Mouse (Mus musculus) spleen, postnatal 4 days (tissue): Measurements from ENCODE around the gene Sobp.
A peak's percentile ranks its signal among the peaks of the same experiment; 100 is the strongest.

Experiments used
- DNase-seq, 2 experiments: peaks; one replicate each; pipeline ENCODE4 v3.0.0; 2022; ENCODE audit warnings: low spot score in 2 of 2

The Sobp gene

DNA sequence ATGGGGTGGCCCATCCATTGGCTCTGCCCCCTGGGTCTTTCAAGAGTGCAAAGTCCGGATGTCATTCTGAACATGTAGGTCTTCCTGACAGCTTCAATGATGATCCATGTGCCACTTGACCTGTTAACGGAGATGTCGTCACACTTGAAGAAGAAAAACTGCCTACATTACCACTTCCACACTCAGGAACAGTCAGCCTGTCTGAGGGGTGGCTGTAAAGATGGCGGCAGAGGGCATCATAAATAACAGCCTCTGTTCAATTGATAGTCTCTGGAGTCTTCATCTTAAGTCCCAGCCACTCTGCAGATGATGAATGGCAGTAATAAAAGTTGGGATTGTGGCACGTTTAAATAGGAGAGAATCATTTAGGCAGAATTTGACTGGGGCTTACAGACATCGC is 87.4 kb downstream of the Sobp start:
- no peak for DNase-seq

DNA sequence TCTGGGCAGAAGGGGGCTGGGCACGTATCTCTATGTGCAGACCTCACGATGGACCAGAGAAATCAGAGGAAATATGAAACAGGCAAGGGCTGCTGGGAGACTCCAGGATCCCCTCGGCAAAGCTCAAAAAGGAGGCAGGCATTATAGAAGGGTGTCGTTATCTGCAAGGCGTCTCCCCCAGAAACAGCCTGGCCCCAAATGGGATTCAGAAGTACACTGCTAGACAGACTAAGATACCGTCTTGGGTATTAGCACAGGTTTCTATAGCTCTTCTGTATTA is 90.3 kb downstream of the Sobp start:
- DNase-seq, result no peak

DNA sequence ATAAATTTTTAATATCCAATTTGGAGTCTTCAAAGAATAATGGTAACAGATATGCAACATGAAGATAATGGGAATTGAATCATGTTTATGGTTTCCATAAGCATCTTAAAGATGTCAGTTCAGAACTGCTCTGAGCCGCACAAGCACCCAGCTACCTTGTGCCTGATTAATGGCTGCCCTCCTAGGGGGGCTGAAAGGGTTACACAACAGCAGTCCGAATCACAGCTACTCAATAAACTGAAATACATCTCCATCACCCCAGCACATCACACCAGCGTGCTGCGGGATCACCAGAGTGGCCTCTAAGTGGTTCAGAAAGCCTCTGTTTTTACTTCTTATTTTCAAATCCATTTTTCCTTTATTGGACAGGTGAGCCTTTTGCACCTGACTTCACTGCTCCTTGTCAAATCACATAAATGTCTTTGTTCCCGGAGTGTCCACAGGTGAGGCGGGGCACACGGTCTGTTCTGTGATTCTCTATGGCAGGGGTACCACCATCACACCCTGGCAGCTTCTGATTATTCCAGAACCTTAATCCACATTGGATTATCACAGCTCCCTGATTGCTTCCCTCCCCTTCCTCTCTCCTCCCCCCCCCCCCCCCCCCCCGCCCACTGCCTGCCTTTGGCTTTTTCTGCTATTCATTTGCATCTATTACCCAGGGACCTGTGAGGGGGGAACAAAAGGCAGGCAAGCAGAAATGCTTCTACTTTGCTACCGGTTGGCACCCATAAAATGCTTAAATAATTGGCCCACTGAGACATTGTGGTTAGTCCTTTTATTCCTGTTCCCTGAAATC is 90.8 kb downstream of the Sobp start:
- no peak for DNase-seq

DNA sequence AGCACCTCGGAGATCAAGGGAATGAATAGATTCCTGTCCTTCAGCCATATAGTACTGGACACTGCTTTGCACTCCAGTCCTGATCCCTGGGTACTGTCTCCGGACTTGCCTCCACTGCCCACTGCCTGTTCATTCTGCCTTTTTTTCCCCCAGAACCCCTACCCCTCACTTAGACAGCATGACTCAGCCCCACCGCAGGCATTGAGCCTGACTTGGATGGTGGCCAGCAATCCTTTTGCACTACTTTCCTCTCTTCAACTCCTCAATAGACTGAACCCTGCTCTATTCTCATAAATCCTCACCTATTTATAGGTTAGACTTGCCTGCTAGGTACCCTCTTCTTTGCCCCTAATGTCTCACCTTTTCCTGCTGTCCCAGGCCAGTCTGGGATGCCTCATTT is 93.0 kb downstream of the Sobp start:
- no peak for DNase-seq

DNA sequence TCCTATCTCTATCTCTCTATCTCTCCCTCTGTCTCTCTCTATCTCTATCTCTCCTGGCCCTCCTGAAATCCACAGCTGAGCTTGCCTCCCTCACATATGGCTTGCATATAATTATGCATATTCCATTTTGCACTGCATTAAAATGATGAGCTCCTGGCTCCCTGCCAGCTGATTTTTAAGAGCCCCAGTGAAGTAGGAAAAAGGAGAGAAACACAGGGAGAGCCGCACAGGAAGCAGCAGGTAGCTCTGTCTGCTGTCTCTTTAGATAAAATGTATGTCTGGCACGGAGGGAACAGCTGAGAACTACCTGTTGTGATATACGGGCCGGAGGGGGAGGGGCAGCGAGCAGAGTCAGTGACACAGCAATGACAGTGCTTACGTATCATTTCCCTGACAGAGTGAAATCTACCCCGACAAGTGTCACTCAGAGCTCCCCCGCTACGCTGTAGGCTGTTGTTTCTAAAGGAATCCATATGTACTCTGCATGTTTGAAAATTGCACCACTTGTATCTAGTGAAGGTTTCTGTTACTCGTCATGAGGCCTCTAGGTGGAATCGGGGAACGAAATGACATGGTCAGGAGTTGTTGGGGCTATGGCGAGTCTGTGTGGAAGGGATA is 98.7 kb downstream of the Sobp start:
- DNase-seq, result no peak

DNA sequence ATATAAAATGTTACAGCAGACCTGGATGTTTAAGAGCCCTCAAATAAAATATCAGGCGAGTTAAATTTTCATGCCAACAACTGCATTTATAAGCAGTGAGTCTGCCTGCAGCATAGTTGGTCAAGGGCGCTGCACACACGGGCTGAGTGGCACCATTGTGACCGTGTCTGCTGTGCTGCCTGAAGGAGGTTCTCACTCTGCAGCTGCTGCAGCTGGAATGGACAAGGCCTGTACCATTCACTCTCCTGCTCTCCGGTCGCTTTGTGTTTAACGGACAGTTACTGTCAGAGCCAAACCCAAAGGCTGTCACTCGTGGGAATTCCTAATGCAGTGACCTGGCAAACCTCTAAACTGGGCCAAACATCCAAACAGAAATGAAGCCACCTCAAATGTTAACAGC is 101.0 kb downstream of the Sobp start:
- DNase-seq, result no peak

DNA sequence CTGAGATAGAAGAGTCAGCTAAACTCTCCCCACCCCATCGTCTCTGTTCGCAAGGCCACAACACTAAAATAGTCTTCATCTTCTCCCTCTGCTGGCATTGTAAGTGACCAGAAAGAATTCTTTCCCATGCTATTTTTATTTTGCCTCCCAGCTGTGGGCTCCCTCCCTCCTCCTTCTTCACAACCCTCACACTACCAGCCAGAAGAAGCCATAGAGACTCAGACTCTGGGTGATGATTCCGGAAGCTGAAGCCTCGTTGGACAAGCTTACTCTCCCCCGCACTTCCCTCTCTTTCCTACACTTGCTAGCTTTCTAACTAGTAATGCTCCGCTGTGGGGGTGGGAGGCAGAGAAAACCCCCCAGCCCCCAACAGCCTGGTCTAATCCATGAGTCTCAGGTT is 103.4 kb downstream of the Sobp start:
- no peak for DNase-seq

DNA sequence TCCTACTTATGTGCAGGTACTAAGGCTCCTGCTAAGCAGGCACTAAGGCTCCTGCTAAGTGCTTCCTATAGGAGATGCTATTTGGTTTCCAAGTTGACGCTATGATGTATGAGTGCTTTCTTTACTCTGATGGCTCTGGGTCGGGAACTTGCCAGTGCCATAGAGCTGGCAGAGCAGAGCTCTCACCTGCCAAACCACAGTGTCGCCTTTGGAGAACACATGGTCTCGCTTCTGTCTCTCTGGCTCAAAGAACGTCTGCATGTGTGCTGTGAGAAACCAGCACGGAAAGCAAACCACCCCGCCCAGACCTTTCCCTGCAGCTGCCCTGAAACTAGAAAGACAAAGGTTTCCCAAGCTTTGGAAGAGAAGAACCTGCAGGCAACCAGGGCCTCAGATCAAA is 109.0 kb downstream of the Sobp start:
- no peak for DNase-seq

DNA sequence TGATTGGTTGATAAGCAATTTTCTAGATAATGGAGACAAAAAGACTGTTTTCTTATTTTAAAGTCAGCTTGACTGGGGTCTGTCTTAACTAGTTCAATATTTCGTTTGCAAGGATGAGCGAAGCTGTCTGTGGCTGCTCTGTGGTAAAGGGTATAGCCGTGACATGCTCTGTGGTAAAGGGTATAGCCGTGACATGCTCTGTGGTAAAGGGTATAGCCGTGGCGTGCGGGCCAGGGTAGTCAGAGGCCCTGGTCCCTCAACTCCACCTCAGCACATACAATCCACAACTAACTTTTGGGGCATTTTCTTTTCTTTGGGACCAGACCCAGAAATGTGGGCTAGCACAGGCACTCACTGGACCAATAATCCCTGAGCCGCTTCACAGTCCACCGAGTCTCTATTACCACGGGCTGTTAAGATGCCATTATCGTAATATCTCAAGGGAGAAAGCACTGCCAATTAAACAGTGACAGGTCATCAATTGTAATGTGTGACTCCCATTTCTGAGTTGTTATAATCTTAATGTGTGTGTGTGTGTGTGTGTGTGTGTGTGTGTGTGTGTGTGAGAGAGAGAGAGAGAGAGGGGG is 112.7 kb downstream of the Sobp start:
- DNase-seq, result no peak

DNA sequence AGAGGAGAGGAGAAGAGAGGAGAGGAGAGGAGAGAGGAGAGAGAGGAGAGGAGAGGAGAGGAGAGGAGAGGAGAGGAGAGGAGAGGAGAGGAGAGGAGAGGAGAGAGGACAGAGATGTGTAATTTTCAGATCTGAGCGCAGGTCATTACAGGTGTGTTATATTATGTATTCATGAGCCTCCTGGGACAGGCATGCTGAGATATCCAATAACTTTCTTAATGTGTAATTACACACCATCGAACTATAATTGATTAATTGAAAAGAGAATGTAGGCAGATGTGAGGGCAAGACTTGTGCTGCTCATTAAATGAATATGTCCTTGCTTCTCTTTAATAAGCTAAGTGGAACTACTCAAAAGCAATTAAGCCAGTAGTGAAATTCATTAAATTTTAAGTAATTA is 118.9 kb downstream of the Sobp start:
- DNase-seq, result no peak

DNA sequence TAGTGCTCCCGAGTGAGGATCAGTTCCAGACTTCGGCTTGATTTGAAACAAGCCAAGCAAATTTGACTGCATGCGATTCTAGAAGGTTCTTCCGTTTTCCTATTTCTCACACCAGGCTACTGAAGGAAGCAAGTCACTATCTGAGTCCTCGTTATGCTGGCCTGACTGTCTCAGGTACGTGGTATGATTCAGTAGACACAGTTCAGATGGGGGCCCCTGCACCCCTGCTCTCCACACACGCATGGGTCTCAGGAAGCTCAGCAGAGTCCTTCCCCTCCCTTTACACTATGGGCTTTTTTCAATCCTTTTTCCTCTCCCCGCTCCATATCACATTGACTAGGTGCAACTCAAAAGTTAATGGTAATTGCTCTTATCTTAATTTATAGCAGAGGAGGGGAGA is 119.6 kb downstream of the Sobp start:
- DNase-seq, result no peak

DNA sequence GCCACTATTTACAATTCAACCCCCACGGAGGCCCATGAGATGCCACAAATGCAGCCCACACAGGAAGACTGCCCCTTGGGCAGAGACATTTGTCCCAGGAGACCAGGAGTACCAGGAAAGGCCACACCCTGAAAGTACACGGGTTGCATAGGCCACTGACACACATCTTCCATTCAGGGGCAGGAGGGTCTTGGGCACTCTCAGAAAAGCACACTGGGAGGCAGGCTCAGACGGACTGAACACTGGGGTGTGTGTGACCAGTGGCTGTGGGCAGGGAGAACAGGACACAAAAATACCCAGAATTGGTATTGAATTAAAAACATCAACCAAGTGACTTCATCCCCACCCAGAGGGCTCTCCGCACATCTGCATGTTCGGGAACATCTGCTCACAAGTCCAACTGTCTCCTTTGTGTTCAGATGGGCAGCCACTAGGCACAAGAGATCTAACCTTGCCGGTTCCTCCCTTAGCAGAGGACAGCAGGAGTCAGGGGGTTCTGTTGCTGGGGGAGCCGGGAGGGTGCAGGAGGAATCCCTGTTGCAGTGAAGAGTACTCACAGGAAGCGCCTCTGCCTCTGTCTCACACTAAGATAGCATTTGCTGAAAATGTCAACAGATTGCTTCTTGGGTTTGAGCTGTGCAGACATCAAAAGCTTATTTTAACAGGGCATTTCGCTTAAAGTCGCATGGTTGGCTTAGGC is 120.3 kb downstream of the Sobp start:
- no peak for DNase-seq

DNA sequence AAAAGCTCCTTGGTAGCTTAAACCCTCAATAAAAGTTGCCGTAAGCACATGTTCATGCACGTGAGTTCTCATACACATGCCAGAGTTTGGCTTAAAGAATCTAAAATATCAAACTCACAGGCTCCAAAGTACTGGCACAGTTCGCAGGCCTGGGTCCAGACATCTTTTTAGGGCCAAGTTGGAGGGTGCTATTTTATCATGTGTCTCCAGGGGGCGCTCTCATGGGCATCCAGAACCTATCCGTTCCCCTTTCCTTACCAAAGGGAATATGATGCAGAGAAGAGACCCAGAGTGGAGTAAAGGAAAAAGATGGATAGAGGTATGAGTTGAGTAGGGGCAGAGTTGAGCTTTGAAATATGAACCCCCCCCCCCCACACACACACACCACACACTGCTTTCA is 121.9 kb downstream of the Sobp start:
- DNase-seq, result no peak

DNA sequence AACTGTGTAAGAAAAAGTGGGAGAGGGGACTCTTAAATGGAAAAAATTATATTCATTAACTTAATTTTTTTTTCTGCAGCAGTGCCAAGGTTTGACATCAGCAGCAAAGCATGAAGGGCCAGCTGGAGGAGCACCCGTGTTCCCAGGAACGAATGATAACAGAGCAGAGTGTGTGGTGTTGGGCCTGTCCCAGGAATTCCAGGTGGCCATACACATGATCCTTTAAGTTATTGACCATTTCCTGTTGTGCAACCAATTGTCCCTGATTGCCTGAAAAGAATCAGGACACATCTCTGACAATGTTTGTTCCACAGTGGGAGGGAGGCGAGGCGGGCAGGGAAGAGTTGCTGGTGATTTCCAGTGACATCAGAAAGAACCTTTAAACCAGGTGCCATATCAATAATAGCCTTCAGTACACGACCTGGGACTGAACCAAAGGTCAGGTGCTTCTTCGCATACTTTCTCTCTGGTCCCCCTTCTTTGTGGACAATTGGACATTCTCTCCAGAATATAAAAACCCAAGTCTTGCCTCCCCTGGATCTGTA is 126.5 kb downstream of the Sobp start:
- DNase-seq, result no peak

DNA sequence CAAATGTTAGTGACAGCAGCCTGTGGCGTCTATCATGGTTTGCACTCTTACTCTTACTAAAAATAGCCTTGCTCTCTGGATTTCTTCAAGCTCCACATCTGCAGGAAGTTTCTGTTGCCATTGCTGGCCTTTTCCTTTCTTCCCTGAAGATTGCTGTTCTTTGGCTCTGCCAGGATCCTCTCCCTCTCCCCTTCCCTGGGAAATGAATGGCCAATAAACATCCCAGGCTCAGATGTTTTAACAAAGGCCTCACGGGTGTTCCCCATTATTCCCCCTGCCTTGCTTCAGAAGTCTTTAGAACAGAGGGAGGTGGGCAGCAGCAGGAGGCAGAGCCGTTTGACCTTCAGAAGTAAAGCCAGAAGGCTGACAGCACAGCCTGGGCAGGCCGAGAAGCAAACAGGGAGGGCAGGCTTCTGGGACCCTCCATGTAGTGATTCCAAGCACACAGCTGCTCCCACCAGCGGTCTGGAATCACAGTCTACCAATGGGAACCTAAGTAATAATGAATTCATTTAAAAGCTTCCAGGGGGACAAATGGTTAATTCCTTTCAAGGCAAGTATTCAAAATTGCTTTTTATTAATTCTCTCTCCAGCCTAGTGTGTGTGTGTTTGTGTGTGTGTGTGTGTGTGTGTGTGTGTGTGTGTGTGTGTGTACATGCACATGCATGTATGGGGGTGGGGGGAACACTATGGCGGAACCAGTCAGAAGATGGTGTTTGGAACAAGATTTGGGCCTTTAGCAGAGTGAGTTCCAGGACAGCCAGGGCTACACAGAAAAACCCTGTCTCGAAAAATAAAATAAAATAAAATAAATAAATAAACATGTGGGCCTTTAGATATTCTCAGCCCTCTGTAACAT is 130.8 kb downstream of the Sobp start:
- DNase-seq, result no peak

DNA sequence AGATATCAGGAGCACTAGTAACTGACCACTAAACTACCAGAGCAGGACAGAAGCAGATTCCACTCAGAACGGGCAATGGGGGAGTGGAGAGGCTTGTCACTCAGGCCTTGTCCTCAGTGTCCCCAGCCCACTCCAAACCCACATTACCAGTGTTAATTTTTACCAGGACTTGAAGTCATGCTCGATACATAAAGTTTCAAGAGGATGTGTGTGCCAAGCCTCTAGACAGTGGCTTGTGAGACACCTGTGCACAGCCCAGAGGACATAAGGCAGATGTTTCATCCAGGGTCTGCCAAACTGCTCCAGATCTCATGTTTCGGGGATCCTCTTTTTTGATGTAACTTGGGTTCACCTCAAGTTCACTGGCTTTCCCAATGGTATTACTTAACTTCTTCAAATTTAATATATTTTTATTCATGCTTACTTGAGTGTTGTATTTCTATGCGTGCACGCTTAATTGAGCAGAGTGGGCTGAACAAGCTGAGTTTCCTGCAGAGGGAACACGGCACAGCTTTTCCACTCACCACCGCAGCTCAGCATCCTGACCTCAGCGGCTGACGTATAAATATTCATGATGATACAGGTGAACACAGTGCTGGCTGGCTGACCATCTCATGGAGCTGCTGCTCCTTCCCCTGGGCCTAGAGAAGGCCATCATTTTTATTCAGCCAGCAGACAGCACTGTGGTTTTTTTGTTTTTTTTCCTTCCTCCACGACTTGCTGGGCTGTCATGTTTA is 131.6 kb downstream of the Sobp start:
- DNase-seq, result no peak

DNA sequence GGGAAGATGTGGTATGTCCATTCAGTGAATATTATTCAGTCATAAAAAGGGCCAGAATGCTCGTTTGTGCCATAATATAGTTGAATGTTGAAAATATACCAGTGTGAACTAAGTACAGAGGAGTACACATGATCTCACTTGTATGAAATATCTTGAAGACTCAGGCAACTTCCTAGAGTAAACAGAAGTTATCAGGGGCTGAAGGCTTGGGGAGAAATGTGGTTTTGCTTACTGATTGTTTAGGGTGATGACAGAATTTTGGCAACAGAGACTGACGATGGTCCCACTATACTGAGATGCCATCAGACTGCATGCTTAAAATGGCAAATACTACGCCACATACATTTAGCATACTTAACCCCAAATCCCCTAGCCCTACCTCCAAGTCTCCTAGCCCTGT is 132.5 kb downstream of the Sobp start:
- DNase-seq, result no peak

DNA sequence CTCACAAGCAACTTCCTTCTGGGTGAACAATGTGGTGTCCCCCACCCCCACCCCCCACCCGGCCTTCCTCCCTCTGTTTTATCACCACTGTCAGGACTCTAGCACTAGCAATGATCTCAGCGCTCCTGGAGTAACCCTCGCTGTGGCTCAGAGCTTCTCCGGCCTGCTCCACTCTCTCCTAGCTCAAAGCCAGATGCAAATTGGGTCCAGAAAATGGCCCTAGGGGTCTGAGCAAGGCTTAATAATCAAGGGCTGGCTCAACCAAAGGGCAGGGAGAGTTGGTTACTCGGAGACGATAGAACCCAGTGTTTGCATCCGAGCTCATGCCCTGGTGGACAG is 136.9 kb downstream of the Sobp start:
- no peak for DNase-seq

DNA sequence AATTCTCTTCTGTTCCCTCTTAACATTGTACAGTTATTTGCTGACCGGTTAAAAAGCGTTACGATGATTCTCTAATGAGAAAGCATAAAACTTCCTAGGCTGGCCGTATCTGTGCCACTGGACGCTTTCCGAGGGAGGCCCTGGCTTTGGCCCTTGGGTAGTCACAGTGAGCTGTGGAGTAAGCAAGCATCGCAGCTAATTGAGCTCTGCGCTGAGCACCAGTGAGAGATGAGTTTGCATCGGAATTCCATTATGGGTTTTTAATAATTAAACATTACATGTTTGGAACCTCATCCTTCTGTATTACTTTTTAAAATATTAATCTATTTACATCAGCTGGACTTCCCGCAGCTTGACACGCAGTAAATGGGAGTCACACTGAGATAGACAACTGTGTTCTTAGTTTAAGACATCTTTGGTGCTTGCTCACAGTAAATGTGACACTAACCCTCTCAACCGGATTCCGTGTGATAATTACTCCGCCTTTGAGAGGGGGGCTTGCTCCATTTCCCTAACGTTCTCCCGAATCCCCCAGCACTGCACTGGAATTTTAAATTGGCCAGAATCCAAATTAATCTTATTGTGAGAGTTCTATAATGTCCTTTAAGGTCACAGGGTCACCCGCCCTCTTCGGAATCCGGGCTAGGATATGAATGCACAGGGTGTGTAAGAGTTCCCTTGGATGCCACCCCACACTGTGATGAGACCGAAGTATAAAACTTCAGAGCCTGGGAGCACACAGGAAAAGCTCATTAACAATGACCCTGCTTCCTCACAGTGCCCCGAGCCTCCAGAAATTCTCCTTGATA is 137.5 kb downstream of the Sobp start:
- no peak for DNase-seq

DNA sequence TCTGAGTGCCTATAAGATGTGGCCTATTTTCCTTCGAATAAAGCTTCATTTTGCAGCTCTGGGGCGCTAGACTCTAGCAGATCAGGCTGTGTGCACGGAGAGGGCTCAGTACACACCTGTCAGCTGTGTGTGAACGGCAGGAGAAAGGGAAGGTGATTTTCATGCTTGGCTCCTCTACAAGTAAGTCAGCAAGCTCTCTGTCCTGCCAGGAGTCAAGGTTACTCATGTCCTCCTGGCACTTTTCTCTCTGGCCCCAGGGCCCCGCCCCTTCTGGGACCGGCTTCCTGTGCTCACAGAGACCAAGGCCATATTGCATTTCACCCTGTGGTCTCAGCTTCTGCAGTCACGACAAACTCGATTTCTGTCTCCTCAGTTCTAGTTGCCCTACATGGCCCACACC is 138.8 kb downstream of the Sobp start:
- DNase-seq, result peak in 1 of 2 experiments; percentile 15
